Mouse (Mus musculus) CD4-positive, CD25-positive, alpha-beta regulatory T cell (primary cell): ENCODE measurements around the gene Crym. TPM values are rescaled to one million over a fixed set of nuclear protein-coding genes. Genes with fewer than 3 reads are reported as not detected.

ENCODE experiments used
- polyA plus RNA-seq: library from polyadenylated mRNA; unstranded; fragments of 100-300 nt; shearing (Covaris generic); gene quantifications from one replicate; pipeline ENCODE4 v1.2.1, GENCODE M21; 2017

Crym gene
- polyA plus RNA-seq, result not detected

GRCm38 (mm10) chr7:120201771-120202170, at the start of gene Crym:
TSS of gene Crym (minus strand) at chr7:120202111.

GRCm38 (mm10) chr7:120203789-120204188, 1.9 kb upstream of the Crym start, which contains the start of gene Abca14:
TSS of gene Abca14 (plus strand) at chr7:120203961.

GRCm38 (mm10) chr7:120173603-120174244, 28.2 kb downstream of the Crym start, which contains the start of gene Anks4b:
TSS of gene Anks4b (plus strand) at chr7:120173858.

GRCm38 (mm10) chr7:120145191-120145590, 56.7 kb downstream of the Crym start, which contains the start of gene Zp2:
TSS of gene Zp2 (minus strand) at chr7:120145291.

Other genes starting within 250 kb of the Crym start
- gene Dnah3, start 106.8 kb downstream of the Crym start, polyA plus RNA-seq, result 0.04 TPM
- 2.6 TPM for gene Tmem159, start 99.8 kb downstream of the Crym start, polyA plus RNA-seq
- not detected for gene Zp2, start 56.8 kb downstream of the Crym start, polyA plus RNA-seq
- not detected for gene Anks4b, start 28.3 kb downstream of the Crym start, polyA plus RNA-seq
- not detected for gene Abca14, start 1.9 kb upstream of the Crym start, polyA plus RNA-seq
- gene Abca15, start 126.6 kb upstream of the Crym start, polyA plus RNA-seq, result not detected
- 0.04 TPM for gene Abca16, start 207.5 kb upstream of the Crym start, polyA plus RNA-seq